Mouse (Mus musculus) kidney, adult 2 months (tissue): ENCODE measurements around the gene Gstp2. TPM values are rescaled to one million over a fixed set of nuclear protein-coding genes. Genes with fewer than 3 reads are reported as not detected.
"Not testable (repeated sequence)": the region's sequence is repeated elsewhere in the genome, so short reads cannot be mapped to it uniquely, and the experiment has no call there.

Experiments used
- DNase-seq: peaks from one replicate; pipeline ENCODE4 v3.0.0; 2021
- H3K27ac ChIP-seq: fragments of 200-500 bp; 2 replicates; pipeline ENCODE4 v1.5.1; 2012; ENCODE audit warnings: low read depth, low read length, control low read depth, inconsistent platforms; ENCODE audit not compliant: insufficient read depth
- H3K27me3 ChIP-seq: fragments of 200-500 bp; replicated peaks from 2 replicates; pipeline ENCODE4 v1.6.1; 2012; ENCODE audit warnings: mild to moderate bottlenecking, moderate library complexity, low read length, inconsistent platforms; ENCODE audit not compliant: control insufficient read depth, insufficient read depth
- H3K36me3 ChIP-seq: fragments of 200-500 bp; 2 replicates; pipeline ENCODE4 v1.6.1; 2012; ENCODE audit warnings: mild to moderate bottlenecking, moderate library complexity, low read length, inconsistent platforms; ENCODE audit not compliant: control insufficient read depth, insufficient read depth
- H3K4me1 ChIP-seq: fragments of 200-500 bp; 2 replicates; pipeline ENCODE4 v1.6.1; 2011; ENCODE audit warnings: low read length; ENCODE audit not compliant: control insufficient read depth, insufficient read depth
- H3K4me3 ChIP-seq: fragments of 200-500 bp; 2 replicates; pipeline ENCODE4 v1.5.1; 2011; ENCODE audit warnings: mild to moderate bottlenecking, low read depth, low read length, control low read depth; ENCODE audit not compliant: insufficient read depth
- CTCF ChIP-seq: fragments of 200-500 bp; conservative IDR thresholded peaks from 2 replicates; pipeline ENCODE4 v1.5.1; 2011; ENCODE audit warnings: low read depth, mild to moderate bottlenecking, control low read depth, low read length, moderate library complexity, mixed read lengths; ENCODE audit not compliant: insufficient read depth, insufficient read length
- POLR2A ChIP-seq: fragments of 200-500 bp; IDR thresholded peaks from one replicate; pipeline ENCODE4 v1.6.1; 2011; ENCODE audit warnings: low read depth, low read length, control low read depth
- WGBS: fragments of 180-500 bp; shearing (Covaris S2); methylation state at CpG from one replicate; pipeline ENCODE4 v1.1.7; 2018; 5-methylcytosine and 5-hydroxymethylcytosine counted together
- polyA plus RNA-seq: library from polyadenylated mRNA; depleted of rRNA; stranded (reverse); fragments of >200 nt; gene quantifications from 2 replicates; pipeline ENCODE4 v1.2.3, GENCODE M21; 2012

The Gstp2 gene
- polyA plus RNA-seq, 1 experiment, result 11.5 TPM

- TF ChIP-seq POLR2A (no peak), CTCF (no peak)
- H3K4me3 ChIP-seq, result no peak overlapping the region
- no peaks in the 10 kb centered on the region for H3K27me3 ChIP-seq
- 41% methylated on average over 15 of the region's 15 CpGs for WGBS
- peak; percentile 73 for DNase-seq
- no peaks in the 10 kb centered on the region for H3K36me3 ChIP-seq
- peak overlapping the region; percentile 82 for H3K27ac ChIP-seq
- H3K4me1 ChIP-seq, result peaks cover 12% of the 10 kb centered on the region; the same call in 1 of the 2 replicates
These were observed 10.3 kb upstream of the Gstp2 start for GRCm38 (mm10) chr19:4055947-4056693.

- 48% methylated on average over 8 of the region's 8 CpGs for WGBS
- H3K27ac ChIP-seq, result peak overlapping the region; percentile 82
These were observed 9.6 kb upstream of the Gstp2 start for GRCm38 (mm10) chr19:4055216-4055946.

GRCm38 (mm10) chr19:4054613-4055012 is 8.8 kb upstream of the Gstp2 start:
- Histone ChIP-seq H3K36me3 (no peaks in the 10 kb centered on the region), H3K27ac (no peak overlapping the region), H3K4me3 (no peak overlapping the region)

More at GRCm38 (mm10) chr19:4055216-4055946, 9.6 kb upstream of the Gstp2 start:
- Histone ChIP-seq H3K36me3 (no peaks in the 10 kb centered on the region), H3K4me3 (no peak overlapping the region), H3K4me1 (peaks cover 12% of the 10 kb centered on the region; the same call in 1 of the 2 replicates), H3K27me3 (no peaks in the 10 kb centered on the region)
- no peak for TF ChIP-seq POLR2A
- no peak for TF ChIP-seq CTCF
- DNase-seq, result peak; percentile 90

GRCm38 (mm10) chr19:4052516-4053030 is 6.8 kb upstream of the Gstp2 start:
- TF ChIP-seq POLR2A (no peak), CTCF (no peak)
- Histone ChIP-seq H3K4me3 (no peak overlapping the region), H3K27me3 (no peaks in the 10 kb centered on the region), H3K27ac (no peak overlapping the region), H3K36me3 (no peaks in the 10 kb centered on the region), H3K4me1 (peaks cover 12% of the 10 kb centered on the region; the same call in 1 of the 2 replicates)
- WGBS, result 80% methylated on average over 5 of the region's 5 CpGs
- DNase-seq, result no peak

More at GRCm38 (mm10) chr19:4054613-4055012, 8.8 kb upstream of the Gstp2 start:
- no peak for DNase-seq
- Histone ChIP-seq H3K27me3 (no peaks in the 10 kb centered on the region), H3K4me1 (peaks cover 12% of the 10 kb centered on the region; the same call in 1 of the 2 replicates)
- WGBS, result 88% methylated on average over 5 of the region's 5 CpGs
- no peak for TF ChIP-seq CTCF
- TF ChIP-seq POLR2A, result no peak

- 49% methylated on average over 10 of the region's 10 CpGs for WGBS
- Histone ChIP-seq H3K27ac (no peak overlapping the region), H3K4me1 (peaks cover 12% of the 10 kb centered on the region; the same call in 1 of the 2 replicates), H3K27me3 (no peaks in the 10 kb centered on the region), H3K4me3 (no peak overlapping the region), H3K36me3 (no peaks in the 10 kb centered on the region)
- peak; percentile 74 for DNase-seq
- TF ChIP-seq POLR2A (no peak), CTCF (peak; percentile 74)
These were observed 6.1 kb upstream of the Gstp2 start for GRCm38 (mm10) chr19:4051741-4052515.

GRCm38 (mm10) chr19:4051016-4051415 is 5.2 kb upstream of the Gstp2 start:
- Histone ChIP-seq H3K27ac (no peak overlapping the region), H3K36me3 (no peaks in the 10 kb centered on the region), H3K27me3 (no peaks in the 10 kb centered on the region), H3K4me3 (no peak overlapping the region), H3K4me1 (peaks cover 7% of the 10 kb centered on the region; the same call in 1 of the 2 replicates)
- WGBS, result 95% methylated on average over 5 of the region's 5 CpGs
- no peak for DNase-seq
- no peak for TF ChIP-seq POLR2A
- 0 out of 2 replicates have a peak, but pooled peaks have one; percentile 9 for TF ChIP-seq CTCF

- not testable (repeated sequence) for DNase-seq, H3K4me1 ChIP-seq, H3K4me3 ChIP-seq, H3K27me3 ChIP-seq, H3K36me3 ChIP-seq, H3K27ac ChIP-seq
- peak; percentile 34; the same call in 1 of the 2 replicates for TF ChIP-seq CTCF
- 77% methylated on average over 5 of the region's 5 CpGs for WGBS
These were observed 3.2 kb upstream of the Gstp2 start for GRCm38 (mm10) chr19:4049069-4049468.
